Comparison of ENCODE assay signal across 12 mouse cellular contexts in genomic region chr8:103985640-103986039, GRCm38 (mm10).
"Had no signal": no experiment of that assay in that cellular context is flagged by ENCODE, and none has a peak within 500 bp of the region (broad histone marks: within the 10 kb centered on the region; RNA-seq: fewer than 3 reads in every experiment).

No protein-coding gene starts in this region.

- H3K4me2 ChIP-seq: limb, embryonic 15.5 days; liver, embryonic 15.5 days; lung, embryonic 15.5 days; midbrain, embryonic 12.5 days; neural tube, embryonic 13.5 days; stomach, embryonic 15.5 days had no signal

- H3K4me3 ChIP-seq: limb, embryonic 15.5 days; liver, embryonic 15.5 days; lung, embryonic 15.5 days; midbrain, embryonic 12.5 days; neural tube, embryonic 13.5 days; stomach, embryonic 15.5 days had no signal

- H3K9me3 ChIP-seq: limb, embryonic 15.5 days; liver, embryonic 15.5 days; lung, embryonic 15.5 days; neural tube, embryonic 13.5 days; stomach, embryonic 15.5 days had no signal

- H3K4me1 ChIP-seq: limb, embryonic 15.5 days; liver, embryonic 15.5 days; lung, embryonic 15.5 days; neural tube, embryonic 13.5 days; stomach, embryonic 15.5 days had no signal

- H3K27ac ChIP-seq: limb, embryonic 15.5 days; liver, embryonic 15.5 days; lung, embryonic 15.5 days; midbrain, embryonic 12.5 days; neural tube, embryonic 13.5 days; stomach, embryonic 15.5 days had no signal

- DNase-seq: kidney, adult 18-20 months; kidney, postnatal 36 days; retina, postnatal 1 day; right cerebral cortex, postnatal 14 days; thymus, postnatal 36 days had no signal

- H3K9ac ChIP-seq: limb, embryonic 15.5 days; liver, embryonic 15.5 days; lung, embryonic 15.5 days; midbrain, embryonic 12.5 days; neural tube, embryonic 13.5 days; stomach, embryonic 15.5 days had no signal

- H3K27me3 ChIP-seq: limb, embryonic 15.5 days; liver, embryonic 15.5 days; lung, embryonic 15.5 days; midbrain, embryonic 12.5 days; neural tube, embryonic 13.5 days; stomach, embryonic 15.5 days had no signal

- ATAC-seq: midbrain, embryonic 16.5 days had no signal

- H3K36me3 ChIP-seq: limb, embryonic 15.5 days; liver, embryonic 15.5 days; lung, embryonic 15.5 days; midbrain, embryonic 12.5 days; neural tube, embryonic 13.5 days; stomach, embryonic 15.5 days had no signal
